Mouse (Mus musculus) intestine, embryonic 14.5 days (tissue): ENCODE measurements at regions not wholly inside any gene's neighbourhood (a gene's known extent, or its start where the extent isn't known, plus 50 kb on each side); places are given as distances from the start of the nearest gene placed in this dataset.
"Not testable (repeated sequence)": the region's sequence is repeated elsewhere in the genome, so short reads cannot be mapped to it uniquely, and the experiment has no call there.

Experiments used
- ATAC-seq: fragments of 200-750 bp; cut with Nextera tagmentation; replicated peaks from 2 replicates; pipeline ENCODE4 v1.8.0; 2017; ENCODE audit warnings: low read depth, moderate number of reproducible peaks, moderate TSS enrichment, moderate library complexity; ENCODE audit not compliant: low FRiP score, low TSS enrichment
- DNase-seq: peaks from one replicate; pipeline ENCODE4 v3.0.0-alpha.2; 2018; ENCODE audit warnings: low spot score
- H3K27ac ChIP-seq: fragments of 300-500 bp; sonication (generic); 2 replicates; pipeline ENCODE4 v1.5.1; 2014; ENCODE audit warnings: low read depth, mild to moderate bottlenecking, control low read depth
- H3K27me3 ChIP-seq: fragments of 300-500 bp; sonication (generic); replicated peaks from 2 replicates; pipeline ENCODE4 v1.6.1; 2014; ENCODE audit warnings: low read length, control low read depth; ENCODE audit not compliant: control insufficient read depth, insufficient read depth
- H3K36me3 ChIP-seq: fragments of 300-500 bp; sonication (generic); 2 replicates; pipeline ENCODE4 v1.6.1; 2014; ENCODE audit warnings: low read length, control low read depth; ENCODE audit not compliant: control insufficient read depth, insufficient read depth
- H3K4me1 ChIP-seq: fragments of 300-500 bp; sonication (generic); replicated peaks from 2 replicates; pipeline ENCODE4 v1.6.1; 2014; ENCODE audit warnings: low read length, control low read depth, mixed read lengths; ENCODE audit not compliant: control insufficient read depth, insufficient read depth
- H3K4me2 ChIP-seq: fragments of 300-500 bp; sonication (generic); 2 replicates; pipeline ENCODE4 v1.6.1; 2014; ENCODE audit warnings: low read length
- H3K4me3 ChIP-seq: fragments of 300-500 bp; sonication (generic); 2 replicates; pipeline ENCODE4 v1.5.1; 2014; ENCODE audit warnings: low read depth, low read length, control low read depth, mixed read lengths
- H3K9ac ChIP-seq: fragments of 300-500 bp; sonication (generic); 2 replicates; pipeline ENCODE4 v1.6.1; 2014; ENCODE audit warnings: mild to moderate bottlenecking, low read length
- H3K9me3 ChIP-seq: fragments of 300-500 bp; sonication (generic); 2 replicates; pipeline ENCODE4 v1.6.1; 2016; ENCODE audit warnings: low read length, control low read depth; ENCODE audit not compliant: control insufficient read depth
- WGBS: fragments of 180-500 bp; shearing (Covaris S2); extraction: QIAGEN DNeasy Blood & Tissue Kit; methylation state at CpG from one replicate; pipeline ENCODE4 v1.1.7; 2014; 5-methylcytosine and 5-hydroxymethylcytosine counted together

DNA sequence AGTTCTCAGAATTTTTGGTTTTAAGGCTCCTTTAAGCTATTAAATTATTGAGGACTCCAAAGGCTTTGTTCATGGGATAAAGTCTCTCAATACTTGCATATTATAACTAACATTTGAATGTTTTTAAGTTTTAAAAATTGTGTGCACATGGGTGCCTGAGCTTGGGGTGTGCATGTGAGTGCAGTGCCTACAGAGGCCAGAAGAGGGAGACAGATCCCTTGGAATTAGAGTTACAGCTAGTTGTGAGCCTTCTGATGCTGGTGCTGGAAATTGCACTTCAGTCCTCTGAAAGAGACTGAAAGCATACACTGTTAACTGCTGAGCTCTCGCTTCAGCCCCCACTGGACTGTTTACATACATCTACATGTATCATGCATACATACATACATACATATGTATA, 100.0 kb upstream of the Tspan5 start:
- no peaks in the 10 kb centered on the region for H3K9me3 ChIP-seq
- ATAC-seq (no peak), DNase-seq (peak; percentile 67)
- no peak overlapping the region for H3K27ac ChIP-seq
- H3K4me1 ChIP-seq: no peaks in the 10 kb centered on the region
- no peaks in the 10 kb centered on the region for H3K27me3 ChIP-seq
- no peak overlapping the region for H3K4me3 ChIP-seq
- 96% methylated on average over 1 of the region's 1 CpGs for WGBS
- H3K9ac ChIP-seq: no peak overlapping the region
- no peak overlapping the region for H3K4me2 ChIP-seq
- H3K36me3 ChIP-seq: no peaks in the 10 kb centered on the region

DNA sequence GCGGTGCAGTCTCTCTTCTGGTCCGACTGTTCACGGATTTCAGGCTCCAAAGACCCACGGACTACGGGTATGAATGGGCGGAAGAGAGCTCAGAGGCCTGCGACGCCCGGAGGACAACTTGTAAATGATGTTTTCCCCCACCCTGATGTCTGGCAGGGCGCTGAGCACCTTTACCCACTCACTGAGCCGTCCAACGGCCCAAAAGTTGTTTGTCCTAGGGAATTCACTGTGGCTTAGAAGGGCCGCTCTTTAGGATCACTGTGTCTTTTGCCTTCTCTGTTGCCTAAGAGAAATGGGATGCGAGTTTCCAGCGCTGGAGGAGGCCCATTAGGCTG, 98.1 kb upstream of the Tspan5 start:
- WGBS: 23% methylated on average over 15 of the region's 15 CpGs
- Histone ChIP-seq H3K9ac (peak overlapping the region; percentile 20; the same call in 1 of the 2 replicates), H3K4me2 (peak overlapping the region; percentile 67), H3K4me3 (peak overlapping the region; percentile 29), H3K9me3 (no peaks in the 10 kb centered on the region), H3K4me1 (no peaks in the 10 kb centered on the region), H3K36me3 (no peaks in the 10 kb centered on the region), H3K27ac (no peak overlapping the region), H3K27me3 (no peaks in the 10 kb centered on the region)
- no peak for ATAC-seq
- no peak for DNase-seq

DNA sequence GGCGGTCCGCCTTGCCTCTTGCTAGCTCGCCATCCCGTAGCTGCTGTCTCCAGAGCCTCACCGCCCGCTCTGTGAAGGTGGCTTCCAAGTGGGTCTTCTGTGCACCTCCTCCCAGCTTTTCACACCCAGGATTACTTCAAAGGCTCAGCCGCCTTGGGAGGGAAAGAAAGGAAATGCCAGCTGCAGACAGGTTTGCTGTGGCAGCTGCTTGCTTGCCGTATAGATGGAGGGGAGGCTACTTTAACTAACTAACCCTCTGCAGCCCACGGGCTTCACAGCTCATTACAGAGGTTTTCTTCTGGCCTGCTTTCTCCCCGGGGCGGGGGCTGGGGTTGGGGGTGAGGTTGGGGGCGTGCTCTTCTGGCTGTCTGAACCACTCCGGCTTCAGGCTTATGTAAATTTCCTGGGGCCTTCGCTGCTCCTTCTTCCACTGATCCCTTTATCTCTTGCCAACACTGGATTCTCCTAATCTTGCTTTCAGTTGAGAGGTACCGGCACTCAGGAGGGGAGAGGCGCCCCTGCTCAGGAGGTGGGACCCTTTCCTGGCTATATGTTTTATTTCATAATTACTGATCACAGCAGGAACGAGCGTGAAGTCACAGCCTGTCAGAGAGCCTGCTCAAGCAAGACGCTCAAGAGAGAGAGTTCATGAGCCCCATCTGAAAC, 97.6 kb upstream of the Tspan5 start:
- no peak overlapping the region; the same call in 1 of the 2 replicates for H3K27ac ChIP-seq

DNA sequence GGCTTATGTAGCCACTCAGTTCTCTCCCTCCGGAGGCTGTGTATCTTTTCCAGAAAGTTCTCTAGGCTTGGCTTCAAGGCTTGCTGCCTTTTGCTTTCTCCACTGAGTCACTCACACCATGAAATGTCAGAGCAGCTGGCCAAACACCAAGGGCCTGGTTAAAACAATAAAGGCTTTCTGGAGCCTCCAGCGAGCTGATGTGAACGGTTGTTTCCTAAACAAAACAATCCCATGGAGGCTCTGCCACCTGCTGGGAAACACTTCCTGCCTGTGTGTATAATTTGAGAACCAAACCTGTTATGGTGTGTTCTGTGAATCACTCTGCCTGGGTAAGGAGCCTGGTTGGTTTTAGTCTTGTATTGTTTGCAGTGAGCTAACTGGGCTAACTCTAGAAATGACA, 96.7 kb upstream of the Tspan5 start:
- Histone ChIP-seq H3K4me1 (no peaks in the 10 kb centered on the region), H3K27ac (no peak overlapping the region), H3K36me3 (no peaks in the 10 kb centered on the region), H3K4me2 (no peak overlapping the region), H3K9me3 (no peaks in the 10 kb centered on the region), H3K4me3 (no peak overlapping the region), H3K27me3 (no peaks in the 10 kb centered on the region), H3K9ac (no peak overlapping the region)
- ATAC-seq: no peak
- WGBS: 22% methylated on average over 3 of the region's 3 CpGs
- no peak for DNase-seq

More for the DNA sequence above, 97.6 kb upstream of the Tspan5 start:
- Histone ChIP-seq H3K4me2 (peak overlapping the region; percentile 67), H3K9ac (peak overlapping the region; percentile 29; the same call in 1 of the 2 replicates), H3K4me1 (no peaks in the 10 kb centered on the region), H3K36me3 (no peaks in the 10 kb centered on the region), H3K9me3 (no peaks in the 10 kb centered on the region), H3K27me3 (no peaks in the 10 kb centered on the region), H3K4me3 (peak overlapping the region; percentile 29)
- 4% methylated on average over 19 of the region's 19 CpGs for WGBS
- peak; percentile 72 for DNase-seq
- ATAC-seq: peak; percentile 82

DNA sequence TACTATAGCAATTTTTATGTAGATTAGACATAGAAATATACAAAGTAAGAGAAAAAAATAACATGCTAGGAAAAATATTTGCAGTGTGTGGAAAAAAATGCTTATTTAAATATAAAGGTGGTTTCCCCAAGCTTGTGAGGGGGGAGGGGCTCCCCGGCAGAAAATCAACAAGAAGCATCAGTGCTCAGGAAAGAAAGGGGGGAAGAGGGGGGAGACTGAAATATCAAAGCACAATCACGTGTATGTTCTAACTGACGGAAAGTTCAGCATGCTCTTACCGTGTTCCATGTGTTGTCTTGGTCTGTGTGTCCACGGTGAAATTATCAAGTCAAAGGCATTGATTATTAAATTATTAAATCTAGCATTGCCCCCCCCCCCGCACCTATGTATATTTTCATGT, 92.3 kb upstream of the Tspan5 start:
- no peaks in the 10 kb centered on the region for H3K27me3 ChIP-seq
- H3K4me2 ChIP-seq: no peak overlapping the region
- no peak for DNase-seq
- H3K4me3 ChIP-seq: no peak overlapping the region
- H3K36me3 ChIP-seq: no peaks in the 10 kb centered on the region
- 86% methylated on average over 6 of the region's 6 CpGs for WGBS
- no peaks in the 10 kb centered on the region for H3K4me1 ChIP-seq
- no peak overlapping the region for H3K27ac ChIP-seq
- no peak for ATAC-seq
- H3K9ac ChIP-seq: no peak overlapping the region
- H3K9me3 ChIP-seq: no peaks in the 10 kb centered on the region

DNA sequence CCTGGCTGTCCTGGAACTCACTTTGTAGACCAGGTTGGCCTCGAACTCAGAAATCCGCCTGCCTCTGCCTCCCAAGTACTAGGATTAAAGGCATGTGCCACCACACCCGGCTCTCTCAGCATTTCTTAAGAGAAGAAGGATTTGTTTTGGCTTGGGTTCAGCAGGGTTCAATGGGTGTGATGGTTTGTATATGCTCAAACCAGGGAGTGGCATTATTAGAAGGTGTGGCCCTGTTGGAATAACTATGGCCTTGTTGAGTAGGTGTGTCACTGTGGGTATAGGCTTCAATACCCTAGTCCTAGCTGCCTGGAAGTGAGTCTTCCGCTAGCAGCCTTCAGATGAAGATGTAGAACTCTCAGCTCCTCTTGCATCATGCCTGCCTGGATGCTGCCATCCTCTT, 91.3 kb upstream of the Tspan5 start:
- 97% methylated on average over 4 of the region's 4 CpGs for WGBS
- H3K4me2 ChIP-seq, H3K4me3 ChIP-seq, DNase-seq, H3K4me1 ChIP-seq, H3K27me3 ChIP-seq, ATAC-seq, H3K9ac ChIP-seq, H3K9me3 ChIP-seq, H3K27ac ChIP-seq, H3K36me3 ChIP-seq: not testable (repeated sequence)

DNA sequence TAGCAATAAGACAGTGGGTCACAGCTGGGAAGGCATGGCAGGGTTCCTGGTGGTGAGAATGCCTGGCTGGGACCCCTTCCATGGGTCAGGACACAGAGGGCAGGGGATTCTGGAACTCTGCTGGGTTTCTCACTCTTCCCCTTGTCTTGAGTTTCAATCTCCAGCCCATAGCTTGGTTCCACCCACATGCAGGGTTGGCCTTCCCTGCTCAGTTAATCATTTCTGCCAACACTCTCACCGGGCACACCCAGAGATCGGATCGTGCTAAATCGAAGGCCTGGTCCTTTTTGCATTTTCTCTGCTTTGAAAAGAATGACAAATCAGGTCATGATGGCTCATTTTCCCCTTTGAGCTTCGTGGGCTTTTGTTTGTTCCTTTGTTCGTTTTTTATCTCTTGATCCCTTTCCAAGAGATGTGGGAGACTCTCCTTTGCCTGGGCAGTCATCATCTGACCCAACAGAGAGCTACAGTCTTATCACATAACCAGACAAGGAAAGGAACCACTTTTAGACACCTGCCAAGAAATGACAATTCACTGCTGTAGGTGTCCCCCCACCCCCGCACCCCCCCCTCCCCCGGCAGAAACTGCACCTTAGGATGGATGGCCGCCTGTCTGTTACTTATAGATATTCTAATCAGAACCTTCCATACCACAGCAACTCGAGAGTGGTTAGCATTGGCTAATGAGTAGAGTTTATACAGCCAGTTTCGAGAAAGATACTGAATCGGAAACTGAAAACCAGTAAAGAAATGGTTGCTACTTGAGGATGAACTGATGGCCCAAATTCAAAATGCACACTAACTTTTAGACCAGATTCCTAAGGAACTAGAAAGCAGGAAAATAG, 90.4 kb upstream of the Tspan5 start:
- Histone ChIP-seq H3K27me3 (no peaks in the 10 kb centered on the region), H3K4me2 (no peak overlapping the region), H3K36me3 (no peaks in the 10 kb centered on the region), H3K4me1 (no peaks in the 10 kb centered on the region), H3K9ac (no peak overlapping the region), H3K9me3 (peaks cover 3% of the 10 kb centered on the region; the same call in 1 of the 2 replicates), H3K4me3 (no peak overlapping the region), H3K27ac (no peak overlapping the region)
- ATAC-seq (no peak), DNase-seq (no peak)
- 86% methylated on average over 12 of the region's 12 CpGs for WGBS

DNA sequence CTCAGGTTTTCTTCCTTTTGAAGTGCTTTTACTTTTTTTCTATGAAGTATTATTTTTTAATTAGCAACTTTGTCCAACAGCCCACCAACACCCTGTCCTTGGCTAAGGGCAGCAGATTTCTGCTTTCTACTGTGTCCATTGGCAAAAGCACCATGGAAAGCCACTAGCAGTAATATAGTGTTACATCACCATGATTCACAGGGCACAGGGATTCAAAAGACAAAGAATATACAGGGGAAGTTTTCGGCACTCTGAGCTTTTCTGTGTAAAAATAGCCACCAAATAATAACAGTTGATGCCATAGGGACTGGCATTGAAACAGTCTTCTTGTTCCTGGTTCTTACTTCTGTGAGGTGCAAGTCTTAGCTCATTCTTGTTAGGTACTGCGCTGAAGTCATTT, 89.8 kb upstream of the Tspan5 start:
- 94% methylated on average over 2 of the region's 2 CpGs for WGBS

More for the DNA sequence above, 89.8 kb upstream of the Tspan5 start:
- Histone ChIP-seq H3K4me1 (no peaks in the 10 kb centered on the region), H3K27me3 (no peaks in the 10 kb centered on the region), H3K9ac (no peak overlapping the region), H3K36me3 (no peaks in the 10 kb centered on the region), H3K4me3 (no peak overlapping the region), H3K27ac (no peak overlapping the region), H3K9me3 (peaks cover 3% of the 10 kb centered on the region; the same call in 1 of the 2 replicates), H3K4me2 (no peak overlapping the region)
- DNase-seq (no peak), ATAC-seq (no peak)
